Mouse (Mus musculus) right cerebral cortex, postnatal 25 days (tissue): Measurements from ENCODE around the gene Ncbp2.
A peak's percentile ranks its signal among the peaks of the same experiment; 100 is the strongest.

Experiments
- DNase-seq: peaks from one replicate; pipeline ENCODE4 v3.0.0; 2022

The Ncbp2 gene

DNA sequence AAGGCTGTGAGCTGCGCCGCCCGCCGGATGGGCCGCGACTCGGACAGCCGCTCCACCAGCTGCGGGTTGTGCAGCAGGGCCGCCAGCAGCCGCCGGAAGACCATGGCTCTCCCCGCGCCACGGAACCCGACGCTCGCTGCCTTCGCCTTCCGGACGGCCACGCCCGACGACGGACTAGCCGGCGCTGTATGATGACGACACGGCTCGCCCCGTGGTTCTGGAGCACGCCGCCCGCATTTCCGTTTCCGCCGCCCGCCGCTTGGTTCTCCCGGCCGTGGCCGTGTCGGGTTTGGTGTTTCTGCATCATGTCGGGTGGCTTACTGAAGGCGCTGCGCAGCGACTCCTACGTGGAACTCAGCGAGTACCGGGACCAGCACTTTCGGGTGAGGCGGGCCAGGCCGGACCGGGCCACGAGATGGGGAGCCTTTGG is at the start of gene Ncbp2, which contains the start of gene 0610012G03Rik:
Gene Ncbp2 (plus strand): TSS at position 169 of the 430 bp plus-strand sequence.
Gene 0610012G03Rik (minus strand): TSS at position 150 of the 430 bp plus-strand sequence.
- DNase-seq: peak; percentile 96

- peak; percentile 87 for DNase-seq
Measured at GRCm38 (mm10) chr16:31898546-31899326, 49.6 kb upstream of the Ncbp2 start.

DNA sequence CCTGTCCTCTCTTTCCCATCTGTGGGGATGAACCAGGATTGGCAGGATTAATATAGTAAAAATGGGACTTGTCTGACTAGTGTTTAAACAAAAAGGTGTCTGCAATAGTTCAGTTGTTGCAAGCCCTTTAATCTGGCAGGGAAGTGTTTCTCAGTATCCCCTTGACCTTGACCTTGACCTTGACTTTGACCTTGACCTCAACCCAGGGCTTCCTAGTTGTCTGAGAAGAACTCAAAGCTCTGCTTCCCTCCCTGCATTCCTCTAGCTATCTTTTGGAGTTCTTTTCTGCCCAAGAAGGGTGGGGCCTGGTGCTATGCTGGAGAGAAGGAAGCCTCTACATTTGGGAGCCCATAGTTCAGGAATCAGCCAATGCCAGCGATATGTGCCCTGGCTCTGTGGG is 46.4 kb upstream of the Ncbp2 start:
- no peak for DNase-seq

GRCm38 (mm10) chr16:31903239-31903638 is 45.1 kb upstream of the Ncbp2 start:
- no peak for DNase-seq

GRCm38 (mm10) chr16:31905331-31905730 is 43.0 kb upstream of the Ncbp2 start:
- no peak for DNase-seq

GRCm38 (mm10) chr16:31905891-31906825 is 42.2 kb upstream of the Ncbp2 start:
- DNase-seq: no peak

DNA sequence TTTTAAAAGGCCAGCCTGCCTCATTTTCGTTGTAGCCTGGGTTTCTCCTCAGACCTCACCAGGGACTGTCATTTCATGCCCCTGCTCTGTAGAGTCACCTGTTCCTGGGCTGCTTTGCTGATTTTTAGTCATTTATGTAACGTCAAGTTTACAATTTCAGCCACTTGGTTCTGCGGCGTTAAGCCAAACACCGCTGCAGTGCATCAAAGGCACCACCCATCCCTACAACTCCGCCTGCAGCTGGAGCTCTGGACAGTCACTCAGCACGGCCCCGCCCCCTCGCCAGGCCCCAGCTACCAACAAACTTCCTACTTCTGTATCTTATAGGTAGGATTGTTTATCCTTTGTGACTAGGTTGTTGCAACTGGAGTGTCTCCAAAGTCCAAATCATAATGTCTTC is 41.4 kb upstream of the Ncbp2 start:
- DNase-seq: no peak

GRCm38 (mm10) chr16:31908959-31909358 is 39.4 kb upstream of the Ncbp2 start:
- DNase-seq: peak; percentile 61

DNA sequence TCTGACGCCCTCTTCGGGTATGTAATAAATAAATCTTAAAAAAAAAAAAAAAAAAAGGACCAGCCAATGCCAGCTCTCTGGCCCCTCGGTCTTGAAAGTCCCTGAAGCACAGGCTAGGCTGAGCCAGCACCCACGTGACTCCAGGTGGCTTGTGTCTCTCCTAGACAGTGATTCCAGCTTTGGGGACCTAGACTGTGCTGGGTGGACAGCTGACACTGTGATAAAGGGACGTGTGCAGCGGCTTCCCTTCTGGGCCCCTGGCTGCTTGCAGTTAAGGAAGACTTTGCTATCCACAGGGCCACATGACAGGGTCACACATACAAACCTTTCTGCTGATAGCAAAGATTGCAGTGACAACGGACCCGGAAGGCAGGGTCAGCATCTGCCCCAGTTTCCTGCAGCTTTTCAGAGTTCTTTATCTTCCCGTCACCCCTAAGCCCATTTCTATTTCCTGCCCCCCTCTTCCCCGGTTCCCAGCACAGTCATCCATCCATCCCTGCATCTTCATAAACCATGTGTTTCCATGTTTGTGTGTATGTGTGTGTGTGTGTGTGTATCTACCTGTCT is 37.9 kb upstream of the Ncbp2 start:
- no peak for DNase-seq

DNA sequence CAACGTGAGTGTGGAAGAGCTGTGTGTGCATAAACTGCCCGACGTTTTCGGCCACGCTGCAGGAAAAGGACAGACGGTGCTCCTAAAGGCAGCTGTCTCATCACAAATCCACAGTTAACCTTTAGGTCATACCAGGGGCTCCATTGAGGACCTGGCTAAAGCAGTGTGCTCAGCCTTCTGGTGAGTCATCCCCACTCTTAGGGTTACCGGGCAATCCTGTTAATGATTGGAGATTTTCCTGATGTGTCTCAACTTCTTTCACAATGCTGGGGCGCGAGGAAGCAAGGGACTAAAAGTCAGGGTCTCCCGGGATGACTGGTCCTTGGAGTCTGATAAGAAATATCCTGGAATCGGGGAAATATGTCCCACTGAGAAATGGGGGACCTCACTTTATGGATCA is 30.5 kb upstream of the Ncbp2 start:
- DNase-seq: no peak

DNA sequence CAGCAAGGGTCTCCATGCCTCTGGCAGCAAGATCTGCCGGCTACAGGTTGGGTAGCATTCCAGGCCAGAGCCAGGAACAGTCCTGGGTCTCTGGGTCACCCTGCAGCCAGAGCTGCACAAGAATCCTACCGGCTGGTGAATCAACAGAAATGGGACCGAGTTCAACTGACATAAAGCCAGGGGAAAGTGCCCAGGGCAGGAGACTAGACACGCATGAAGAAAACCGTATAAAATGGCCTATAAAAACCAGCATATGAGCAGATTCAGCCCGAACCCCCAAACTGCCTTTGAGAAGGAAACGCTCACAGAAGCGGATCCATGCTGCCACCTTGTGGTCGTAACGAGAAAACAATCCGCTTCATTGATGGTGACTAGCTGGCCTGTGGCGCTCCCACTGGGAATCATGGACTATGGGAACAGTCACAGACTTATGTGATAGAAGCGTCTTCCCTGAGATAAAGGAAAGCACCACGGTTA is 30.0 kb upstream of the Ncbp2 start:
- peak; percentile 86 for DNase-seq

GRCm38 (mm10) chr16:31924368-31924767 is 23.9 kb upstream of the Ncbp2 start:
- no peak for DNase-seq

- no peak for DNase-seq
Measured at GRCm38 (mm10) chr16:31926091-31926490, 22.2 kb upstream of the Ncbp2 start.

- no peak for DNase-seq
Measured at GRCm38 (mm10) chr16:31926547-31927182, 21.6 kb upstream of the Ncbp2 start.

DNA sequence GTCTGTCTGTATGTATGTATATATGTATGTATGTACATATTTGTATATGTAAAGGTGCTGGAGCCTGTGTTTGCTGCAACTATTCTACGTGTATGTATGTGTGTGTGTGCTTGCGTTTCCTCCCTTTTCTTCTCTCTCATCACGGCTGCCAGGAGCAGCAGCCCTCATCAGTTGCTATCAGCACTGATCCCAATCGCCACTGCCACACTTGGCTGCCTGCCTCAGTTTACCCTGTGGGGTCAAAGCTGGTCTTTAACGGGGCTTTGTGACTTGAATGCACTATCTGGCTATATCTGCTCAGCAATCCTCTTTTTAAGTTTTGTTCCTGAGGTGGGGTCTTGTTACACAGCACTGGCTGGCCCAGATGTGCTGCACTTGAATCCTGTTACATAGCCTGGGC is 20.9 kb upstream of the Ncbp2 start:
- DNase-seq: no peak

- no peak for DNase-seq
Measured at GRCm38 (mm10) chr16:31931330-31931729, 17.0 kb upstream of the Ncbp2 start.

GRCm38 (mm10) chr16:31932255-31932654 is 16.1 kb upstream of the Ncbp2 start:
- DNase-seq: no peak

- DNase-seq: peak; percentile 92
Measured at GRCm38 (mm10) chr16:31932840-31933697, 15.2 kb upstream of the Ncbp2 start.

- peak; percentile 64 for DNase-seq
Measured at GRCm38 (mm10) chr16:31933751-31934549, 14.4 kb upstream of the Ncbp2 start, which contains the start of gene Pigz. TSS of gene Pigz (plus strand) at chr16:31933851.

DNA sequence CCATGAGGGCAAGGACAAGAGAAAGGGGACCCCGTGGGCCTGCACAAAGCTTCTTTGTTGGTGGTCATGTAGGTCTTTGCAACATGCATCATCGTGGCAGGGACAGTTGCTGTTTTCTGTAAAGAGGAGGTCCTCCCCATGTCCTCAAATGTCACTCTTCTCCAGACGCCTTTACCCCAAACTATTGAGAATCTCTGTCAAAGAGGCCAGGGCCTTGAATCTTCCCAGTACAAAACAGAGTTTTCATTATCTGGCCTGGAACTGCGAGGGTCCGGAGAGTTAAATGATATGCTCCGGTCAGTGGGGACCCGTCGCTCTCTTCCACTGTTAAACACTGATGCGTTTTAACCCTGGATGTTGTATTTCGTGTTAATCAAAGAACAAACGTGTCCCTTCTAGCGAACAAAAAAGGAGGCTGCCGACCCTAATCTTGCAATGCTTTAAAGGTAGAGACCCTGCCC is 13.7 kb upstream of the Ncbp2 start:
- no peak for DNase-seq
